Mouse (Mus musculus) embryo, embryonic 9.5 days (tissue): Measurements from ENCODE around the gene Psmb1.
"Not testable (repeated sequence)": the region's sequence is repeated elsewhere in the genome, so short reads cannot be mapped to it uniquely, and the experiment has no call there.

Experiments used
- DNase-seq: peaks from one replicate; pipeline ENCODE4 v3.0.0-alpha.2; 2017; ENCODE audit errors: extremely low spot score

Gene Psmb1

GRCm38 (mm10) chr17:15461921-15462495 is 37.5 kb downstream of the Psmb1 start:
- no peak for DNase-seq

DNA sequence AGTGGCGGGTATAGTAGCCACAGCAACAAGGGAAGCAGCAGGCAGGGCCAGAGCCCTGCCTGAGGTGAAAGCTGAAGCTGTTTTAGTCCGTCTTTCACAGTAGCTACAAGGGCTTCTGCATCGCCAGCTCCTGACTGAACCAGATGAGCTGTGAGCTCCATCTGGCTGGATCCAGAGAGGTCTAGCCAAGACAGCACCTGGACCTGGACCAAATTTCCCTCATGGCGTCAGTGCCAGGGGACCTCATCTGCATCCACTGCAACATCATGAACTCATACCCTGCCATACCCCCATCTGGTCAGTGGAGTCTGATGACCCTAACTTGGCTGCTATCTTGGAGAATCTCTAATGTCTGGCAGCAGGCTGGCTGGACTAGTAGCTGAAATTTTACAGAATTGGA is 39.8 kb downstream of the Psmb1 start:
- no peak for DNase-seq

DNA sequence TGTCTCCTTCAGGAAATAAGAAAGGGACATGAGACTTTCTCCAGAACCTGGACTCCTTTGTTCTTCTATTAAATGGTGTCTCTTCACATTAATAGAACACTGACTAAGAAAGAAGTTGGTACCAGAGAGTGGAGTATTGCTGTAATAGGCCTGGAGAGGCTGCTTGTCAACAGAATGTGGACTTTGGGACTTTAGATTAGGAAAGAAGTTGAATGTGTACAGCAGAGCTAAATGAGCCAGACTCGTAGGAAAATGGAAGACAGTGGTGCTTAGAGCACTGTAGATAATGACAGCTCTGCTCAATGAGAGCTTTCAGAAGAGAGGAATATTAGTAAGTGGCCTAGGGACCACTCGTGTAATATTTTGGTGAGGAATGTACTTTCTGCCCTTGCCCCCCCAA is 43.0 kb downstream of the Psmb1 start:
- no peak for DNase-seq

GRCm38 (mm10) chr17:15455203-15455602 is 44.3 kb downstream of the Psmb1 start:
- no peak for DNase-seq

DNA sequence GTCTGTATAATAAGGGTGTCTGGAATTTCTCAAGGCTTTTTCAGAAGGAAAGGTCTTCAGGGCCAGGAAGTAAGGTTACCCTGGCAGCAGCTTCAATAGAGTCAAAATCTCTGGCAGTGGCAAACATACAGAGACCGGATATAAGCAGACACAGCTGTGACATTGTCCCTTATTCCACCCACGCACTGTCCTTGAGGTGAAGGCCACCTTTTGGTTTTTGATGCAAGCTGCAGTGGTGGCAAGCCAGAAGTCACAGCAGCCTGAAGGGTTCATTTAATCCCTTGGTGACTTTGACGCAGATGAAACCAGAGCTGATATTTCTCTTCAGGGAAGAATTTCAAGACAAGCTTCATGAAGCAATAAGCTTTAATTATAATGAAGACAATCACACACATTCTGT is 49.9 kb downstream of the Psmb1 start:
- DNase-seq: no peak

DNA sequence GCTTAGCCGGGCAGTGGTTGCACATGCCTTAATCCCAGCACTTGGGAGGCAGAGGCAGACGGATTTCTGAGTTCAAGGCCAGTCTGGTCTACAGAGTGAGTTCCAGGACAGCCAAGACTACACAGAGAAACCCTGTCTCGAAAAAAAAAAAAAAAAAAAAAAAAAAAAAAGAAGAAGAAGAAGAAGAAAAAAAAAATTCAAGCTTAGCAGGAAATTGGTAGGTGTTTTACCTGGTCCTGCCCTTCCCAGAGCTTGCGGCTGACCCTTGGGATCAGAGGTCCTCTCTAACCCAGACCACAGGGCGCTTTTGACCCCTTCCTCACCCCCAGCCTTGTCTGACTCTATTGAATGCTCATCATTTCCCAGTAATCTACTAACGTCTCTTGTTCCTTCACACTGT is 50.4 kb downstream of the Psmb1 start:
- DNase-seq: not testable (repeated sequence)

GRCm38 (mm10) chr17:15447831-15448230 is 51.7 kb downstream of the Psmb1 start:
- no peak for DNase-seq

GRCm38 (mm10) chr17:15445421-15445820 is 54.1 kb downstream of the Psmb1 start:
- no peak for DNase-seq

- DNase-seq: peak; percentile 85
Measured at GRCm38 (mm10) chr17:15440463-15441121, 59.0 kb downstream of the Psmb1 start.

GRCm38 (mm10) chr17:15440067-15440462 is 59.5 kb downstream of the Psmb1 start:
- no peak for DNase-seq

DNA sequence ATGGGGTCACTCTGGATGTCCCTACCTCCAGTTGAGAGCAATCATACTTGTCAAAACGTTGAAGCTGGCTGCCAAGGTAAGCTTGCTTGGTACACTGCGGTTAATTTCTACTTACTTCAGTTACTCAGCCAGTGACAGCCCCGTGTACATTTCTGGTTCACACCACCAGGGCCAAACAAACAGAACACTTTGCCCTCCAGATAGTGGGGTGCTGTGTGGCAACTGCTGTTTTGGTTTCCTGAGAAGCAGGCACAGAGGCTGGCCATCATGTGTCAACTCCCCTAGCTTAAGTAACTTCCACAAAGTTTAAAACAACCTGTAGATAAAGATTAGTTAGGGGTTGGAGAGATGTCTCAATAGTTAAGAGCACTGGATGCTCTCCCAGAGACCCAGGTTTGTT is 64.8 kb downstream of the Psmb1 start:
- DNase-seq: no peak

- no peak for DNase-seq
Measured at GRCm38 (mm10) chr17:15432036-15432435, 67.5 kb downstream of the Psmb1 start.

- no peak for DNase-seq
Measured at GRCm38 (mm10) chr17:15431551-15431950, 68.0 kb downstream of the Psmb1 start.

DNA sequence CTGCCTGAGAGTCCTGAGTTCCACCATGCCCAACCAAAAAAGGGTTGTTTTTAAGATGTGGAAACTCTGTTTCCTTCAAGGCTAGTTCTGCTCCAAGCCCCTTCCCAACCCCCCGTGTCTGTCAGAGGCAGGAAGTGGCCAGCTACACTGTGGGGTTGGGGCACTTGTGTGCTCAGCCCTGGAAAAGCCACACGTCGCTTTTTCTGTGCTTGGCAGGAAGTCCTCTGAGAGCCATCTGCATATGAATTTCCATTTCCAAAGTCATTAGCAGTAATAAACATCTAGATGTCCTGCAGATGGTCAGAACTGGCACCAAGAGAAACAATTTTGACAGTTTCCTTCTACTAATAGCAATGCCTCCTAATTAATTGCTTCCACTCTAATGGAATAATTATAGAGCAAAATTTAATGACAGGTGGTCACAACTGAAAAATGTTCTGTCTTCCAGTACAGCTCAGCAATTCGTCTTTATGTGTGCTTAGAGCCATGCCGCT is 68.5 kb downstream of the Psmb1 start:
- no peak for DNase-seq

- no peak for DNase-seq
Measured at GRCm38 (mm10) chr17:15429937-15430336, 69.6 kb downstream of the Psmb1 start.

DNA sequence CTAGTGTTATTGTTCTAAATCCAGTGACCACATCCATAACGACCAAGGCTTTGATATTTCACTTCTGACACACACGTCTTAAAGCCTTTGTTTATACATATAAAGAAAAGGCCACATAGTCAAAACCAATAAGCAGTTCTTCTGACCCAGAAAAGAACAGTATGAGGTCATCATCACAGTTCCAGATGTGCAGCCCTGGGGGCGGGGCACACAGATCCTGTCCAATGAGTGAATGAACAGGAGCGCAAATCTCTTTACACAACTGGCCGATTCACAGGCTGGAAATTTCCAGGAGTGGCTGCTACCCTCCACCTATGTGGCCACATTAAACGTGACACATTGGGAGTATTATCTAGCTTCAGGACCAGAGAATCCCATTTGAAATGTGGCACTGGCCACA is 70.1 kb downstream of the Psmb1 start:
- DNase-seq: no peak

- no peak for DNase-seq
Measured at GRCm38 (mm10) chr17:15425931-15426330, 73.6 kb downstream of the Psmb1 start.
